Mouse (Mus musculus) hindbrain, embryonic 15.5 days (tissue): ENCODE data around the gene Gm10722. TPM values are rescaled to one million over a fixed set of nuclear protein-coding genes. Genes with fewer than 3 reads are reported as not detected.
"Not testable (repeated sequence)": the region's sequence is repeated elsewhere in the genome, so short reads cannot be mapped to it uniquely, and the experiment has no call there.

Experiments used
- ATAC-seq: fragments of 200-750 bp; cut with Nextera tagmentation; 2 replicates; pipeline ENCODE4 v1.8.0; 2017; ENCODE audit warnings: low read depth, moderate number of reproducible peaks, moderate TSS enrichment; ENCODE audit not compliant: low FRiP score
- H3K27ac ChIP-seq: fragments of 300-500 bp; sonication (generic); replicated peaks from 2 replicates; pipeline ENCODE4 v1.5.1; 2015; ENCODE audit warnings: mild to moderate bottlenecking, inconsistent platforms
- H3K27me3 ChIP-seq: fragments of 300-500 bp; sonication (generic); 2 replicates; pipeline ENCODE4 v1.6.1; 2015; ENCODE audit warnings: control low read depth, inconsistent platforms
- H3K36me3 ChIP-seq: fragments of 300-500 bp; sonication (generic); 2 replicates; pipeline ENCODE4 v1.6.1; 2015; ENCODE audit warnings: control low read depth, inconsistent platforms
- H3K4me1 ChIP-seq: fragments of 300-500 bp; sonication (generic); replicated peaks from 2 replicates; pipeline ENCODE4 v1.6.1; 2015; ENCODE audit warnings: control low read depth, inconsistent platforms
- H3K4me2 ChIP-seq: fragments of 300-500 bp; sonication (generic); 2 replicates; pipeline ENCODE4 v1.6.1; 2015; ENCODE audit warnings: moderate library complexity, mild to moderate bottlenecking, inconsistent platforms
- H3K4me3 ChIP-seq: fragments of 300-500 bp; sonication (generic); 2 replicates; pipeline ENCODE4 v1.5.1; 2015; ENCODE audit warnings: mild to moderate bottlenecking, inconsistent platforms
- H3K9ac ChIP-seq: fragments of 300-500 bp; sonication (generic); 2 replicates; pipeline ENCODE4 v1.6.1; 2015; ENCODE audit warnings: inconsistent platforms
- H3K9me3 ChIP-seq: fragments of 300-500 bp; sonication (generic); 2 replicates; pipeline ENCODE4 v1.6.1; 2016; ENCODE audit warnings: control low read depth, inconsistent platforms
- WGBS: fragments of 180-500 bp; shearing (Covaris S2); methylation state at CpG from one replicate; pipeline ENCODE4 v1.1.7; 2015; 5-methylcytosine and 5-hydroxymethylcytosine counted together
- polyA plus RNA-seq: library from polyadenylated mRNA; unstranded; fragments of >200 nt; fragmentation: Nextera tagmentation; extraction: Ambion mirVana; gene quantifications from 2 replicates; pipeline ENCODE4 v1.2.1, GENCODE M21; 2015

Gene Gm10722
- polyA plus RNA-seq, 1 experiment from 2014 or later = not detected

GRCm38 (mm10) chr9:3017108-3017507 is 16.4 kb downstream of the Gm10722 start, which contains the start of gene Gm10719:
TSS of gene Gm10719 (plus strand) at chr9:3017408.
- not testable (repeated sequence) for H3K4me2 ChIP-seq, H3K4me3 ChIP-seq, H3K9ac ChIP-seq, H3K27ac ChIP-seq, H3K36me3 ChIP-seq, H3K27me3 ChIP-seq, H3K4me1 ChIP-seq, ATAC-seq, H3K9me3 ChIP-seq
- WGBS = 68% methylated on average over 2 of the region's 9 CpGs

GRCm38 (mm10) chr9:3018944-3019343 is 18.2 kb downstream of the Gm10722 start:
- not testable (repeated sequence) for H3K27ac ChIP-seq, H3K4me2 ChIP-seq, H3K4me3 ChIP-seq, H3K4me1 ChIP-seq, H3K27me3 ChIP-seq, ATAC-seq, H3K9me3 ChIP-seq, H3K36me3 ChIP-seq, H3K9ac ChIP-seq
- WGBS = 60% methylated on average over 9 of the region's 9 CpGs

- H3K9ac ChIP-seq, H3K4me1 ChIP-seq, H3K4me2 ChIP-seq, H3K27me3 ChIP-seq, H3K4me3 ChIP-seq, H3K9me3 ChIP-seq, H3K36me3 ChIP-seq, H3K27ac ChIP-seq: not testable (repeated sequence)
- 76% methylated on average over 16 of the region's 19 CpGs for WGBS
- ATAC-seq = peak; percentile 77; the same call in 1 of the 2 replicates
These were observed 19.4 kb downstream of the Gm10722 start for GRCm38 (mm10) chr9:3019835-3020727.

GRCm38 (mm10) chr9:3022316-3023008 is 21.7 kb downstream of the Gm10722 start:
- H3K27ac ChIP-seq, H3K9ac ChIP-seq, H3K27me3 ChIP-seq, H3K4me2 ChIP-seq, ATAC-seq, H3K4me3 ChIP-seq, H3K9me3 ChIP-seq, H3K4me1 ChIP-seq, H3K36me3 ChIP-seq: not testable (repeated sequence)
- 73% methylated on average over 10 of the region's 13 CpGs for WGBS

GRCm38 (mm10) chr9:3023312-3023984 is 22.7 kb downstream of the Gm10722 start, which contains the start of gene Gm10718:
TSS of gene Gm10718 (plus strand) at chr9:3023547.
- 78% methylated on average over 12 of the region's 13 CpGs for WGBS
- H3K36me3 ChIP-seq, H3K27ac ChIP-seq: not testable (repeated sequence)

GRCm38 (mm10) chr9:3023985-3024648 is 23.4 kb downstream of the Gm10722 start:
- 78% methylated on average over 16 of the region's 16 CpGs for WGBS

More at GRCm38 (mm10) chr9:3023312-3023984, 22.7 kb downstream of the Gm10722 start, which contains the start of gene Gm10718:
- not testable (repeated sequence) for H3K9me3 ChIP-seq, H3K4me3 ChIP-seq, H3K9ac ChIP-seq, H3K4me2 ChIP-seq, ATAC-seq, H3K27me3 ChIP-seq, H3K4me1 ChIP-seq

GRCm38 (mm10) chr9:3024912-3025467 is 24.3 kb downstream of the Gm10722 start, which contains the start of gene Gm10717:
TSS of gene Gm10717 (plus strand) at chr9:3025417.
- 73% methylated on average over 12 of the region's 12 CpGs for WGBS

More at GRCm38 (mm10) chr9:3023985-3024648, 23.4 kb downstream of the Gm10722 start:
- ATAC-seq, H3K27ac ChIP-seq, H3K36me3 ChIP-seq, H3K9ac ChIP-seq, H3K27me3 ChIP-seq, H3K4me2 ChIP-seq, H3K9me3 ChIP-seq, H3K4me3 ChIP-seq, H3K4me1 ChIP-seq: not testable (repeated sequence)

GRCm38 (mm10) chr9:3025653-3026052 is 24.9 kb downstream of the Gm10722 start:
- H3K4me3 ChIP-seq, H3K27ac ChIP-seq, H3K9me3 ChIP-seq, H3K27me3 ChIP-seq, H3K36me3 ChIP-seq, H3K4me1 ChIP-seq, H3K4me2 ChIP-seq, ATAC-seq, H3K9ac ChIP-seq: not testable (repeated sequence)
- 72% methylated on average over 5 of the region's 6 CpGs for WGBS

More at GRCm38 (mm10) chr9:3024912-3025467, 24.3 kb downstream of the Gm10722 start, which contains the start of gene Gm10717:
- H3K27ac ChIP-seq, H3K4me1 ChIP-seq, H3K27me3 ChIP-seq, H3K36me3 ChIP-seq, H3K4me2 ChIP-seq, H3K4me3 ChIP-seq, H3K9me3 ChIP-seq, H3K9ac ChIP-seq, ATAC-seq: not testable (repeated sequence)

GRCm38 (mm10) chr9:3026136-3026535 is 25.4 kb downstream of the Gm10722 start:
- not testable (repeated sequence) for H3K4me1 ChIP-seq, H3K27me3 ChIP-seq, ATAC-seq, H3K36me3 ChIP-seq, H3K4me2 ChIP-seq, H3K27ac ChIP-seq, H3K9me3 ChIP-seq, H3K9ac ChIP-seq, H3K4me3 ChIP-seq
- WGBS = 75% methylated on average over 5 of the region's 5 CpGs

GRCm38 (mm10) chr9:3026741-3027140 is 26.0 kb downstream of the Gm10722 start:
- not testable (repeated sequence) for H3K36me3 ChIP-seq, H3K9ac ChIP-seq, H3K4me1 ChIP-seq, H3K9me3 ChIP-seq, H3K27ac ChIP-seq, H3K27me3 ChIP-seq, H3K4me2 ChIP-seq, ATAC-seq, H3K4me3 ChIP-seq
- 67% methylated on average over 9 of the region's 9 CpGs for WGBS

GRCm38 (mm10) chr9:3027200-3027599 is 26.5 kb downstream of the Gm10722 start:
- ATAC-seq = peak; percentile 9; the same call in 1 of the 2 replicates
- WGBS = 70% methylated on average over 9 of the region's 9 CpGs
- not testable (repeated sequence) for H3K4me3 ChIP-seq, H3K36me3 ChIP-seq, H3K4me1 ChIP-seq, H3K4me2 ChIP-seq, H3K9me3 ChIP-seq, H3K9ac ChIP-seq, H3K27me3 ChIP-seq, H3K27ac ChIP-seq
